Mouse (Mus musculus) cortical plate, adult 2 months (tissue): ENCODE measurements around the gene Gm47995.

Experiments
- CTCF ChIP-seq: fragments of 200-500 bp; IDR thresholded peaks from 2 replicates; pipeline ENCODE4 v1.5.1; 2011; ENCODE audit warnings: mild to moderate bottlenecking, control low read depth, low read length; ENCODE audit not compliant: insufficient read depth; ENCODE audit errors: extremely low read depth
- POLR2A ChIP-seq: fragments of 200-500 bp; IDR thresholded peaks from 2 replicates; pipeline ENCODE4 v1.6.1; 2011; ENCODE audit warnings: mild to moderate bottlenecking, low read length, control low read depth; ENCODE audit not compliant: insufficient read depth; ENCODE audit errors: extremely low read depth

GRCm38 (mm10) chr1:151232346-151232745, 34.1 kb downstream of the Gm47995 start:
- TF ChIP-seq CTCF (no peak), POLR2A (no peak)
